Mouse (Mus musculus): ENCODE measurements at regions not wholly inside any gene's neighbourhood (a gene's known extent, or its start where the extent isn't known, plus 50 kb on each side); places are given as distances from the start of the nearest gene placed in this dataset.

DNA sequence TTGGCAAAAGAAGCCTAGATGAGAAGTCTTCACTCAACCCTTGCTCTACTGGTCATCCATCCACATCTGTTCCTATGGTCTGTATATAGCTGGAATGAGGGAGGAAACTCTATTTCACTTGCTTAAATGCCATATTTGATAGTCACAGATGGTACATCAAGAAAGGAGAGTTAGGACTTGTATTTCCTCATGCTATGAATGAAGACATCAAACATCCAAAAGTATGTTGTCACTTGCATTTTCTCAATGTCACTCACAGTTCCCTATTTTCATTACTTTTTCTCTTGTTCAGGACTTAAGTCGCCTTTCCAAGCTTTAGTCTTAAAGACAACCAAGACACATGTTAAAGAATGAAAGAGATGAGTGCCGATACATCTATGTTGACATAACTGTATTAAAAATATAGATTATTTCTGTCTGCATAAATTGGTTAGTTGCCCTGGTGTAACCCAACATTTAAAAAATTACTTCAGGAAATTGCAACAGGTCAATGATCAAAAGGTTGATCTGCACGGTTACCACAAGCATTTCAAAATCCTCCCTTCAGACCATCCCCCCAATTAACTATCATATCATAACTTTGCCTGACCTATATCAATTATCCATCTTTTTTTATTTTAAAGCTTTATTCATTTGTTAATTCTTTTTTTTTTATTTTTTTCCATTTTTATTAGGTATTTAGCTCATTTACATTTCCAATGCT lies 150.2 kb upstream of the Arhgef26 start:
- TF ChIP-seq CTCF (IDR thresholded peaks at IDR 0.05; ENCODE audit: insufficient read depth, low read length) = no peak
- no peak for TF ChIP-seq POLR2A (IDR thresholded peaks at IDR 0.05; ENCODE audit: borderline replicate concordance, extremely low read depth, low read depth, low read length)
